Mouse (Mus musculus) kidney, postnatal 10 days (tissue): ENCODE data around the gene Mcoln2.
A peak's percentile ranks its signal among the peaks of the same experiment; 100 is the strongest.

Experiments used
- DNase-seq: peaks from one replicate; pipeline ENCODE4 v3.0.0; 2021; ENCODE audit warnings: mixed read lengths

Gene Mcoln2

DNA sequence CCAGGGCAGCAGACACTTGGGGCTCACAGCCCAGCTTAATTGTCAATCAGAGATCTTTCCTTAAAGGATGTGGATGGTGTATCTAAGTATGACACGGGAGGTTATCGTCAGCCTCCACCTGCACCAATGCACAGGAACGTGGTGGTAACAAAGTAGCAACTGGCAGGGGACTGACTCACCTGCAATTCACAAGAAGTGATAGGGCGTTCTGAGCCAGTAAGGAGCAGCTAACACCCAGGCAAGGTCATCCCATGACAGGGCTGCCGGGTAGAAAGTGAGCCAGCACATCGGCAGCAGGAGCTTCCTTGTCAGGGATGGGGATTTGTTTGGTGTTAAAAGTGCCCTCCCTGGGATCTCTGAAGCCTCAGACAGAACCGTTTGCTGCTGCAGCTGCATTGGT, 83.1 kb downstream of the Mcoln2 start:
- no peak for DNase-seq

DNA sequence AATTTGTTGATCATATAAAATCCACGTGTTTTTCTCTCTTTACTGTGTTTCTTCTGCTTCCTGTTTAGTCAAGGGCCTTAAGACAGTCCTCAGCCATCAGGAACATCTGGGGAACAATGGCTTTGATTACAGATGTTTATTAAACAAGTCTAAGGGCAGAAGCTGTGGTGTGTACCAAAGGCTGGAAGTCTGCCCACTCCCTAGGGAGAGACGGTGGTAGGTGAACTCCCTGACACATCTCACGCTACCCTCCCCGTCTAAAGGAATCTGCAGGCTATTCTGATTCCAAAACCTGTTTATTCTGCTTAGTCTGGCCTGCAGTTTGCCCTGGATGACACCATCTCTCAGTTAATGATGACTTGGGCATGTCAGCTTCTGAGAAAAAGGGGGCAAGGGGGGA, 84.1 kb downstream of the Mcoln2 start:
- DNase-seq: peak; percentile 37

DNA sequence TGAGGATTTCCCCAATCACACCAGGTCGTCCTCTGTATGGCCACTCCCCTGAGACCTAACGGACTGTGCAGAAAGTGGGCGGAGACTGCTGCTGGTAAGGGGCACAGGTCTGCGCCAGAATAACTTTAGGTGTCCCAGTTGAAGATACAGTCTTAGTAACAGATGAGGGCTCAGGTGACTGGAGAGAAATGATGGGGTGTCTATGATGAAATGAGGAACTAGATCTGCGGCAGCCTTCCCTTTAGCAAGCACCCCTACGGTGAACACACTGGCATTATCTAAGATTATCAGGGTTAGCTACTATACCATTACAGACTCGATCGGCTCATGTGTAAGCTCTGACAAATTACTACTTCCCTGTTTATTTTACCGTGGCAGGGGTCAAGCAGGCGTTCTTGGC, 84.9 kb downstream of the Mcoln2 start:
- no peak for DNase-seq

DNA sequence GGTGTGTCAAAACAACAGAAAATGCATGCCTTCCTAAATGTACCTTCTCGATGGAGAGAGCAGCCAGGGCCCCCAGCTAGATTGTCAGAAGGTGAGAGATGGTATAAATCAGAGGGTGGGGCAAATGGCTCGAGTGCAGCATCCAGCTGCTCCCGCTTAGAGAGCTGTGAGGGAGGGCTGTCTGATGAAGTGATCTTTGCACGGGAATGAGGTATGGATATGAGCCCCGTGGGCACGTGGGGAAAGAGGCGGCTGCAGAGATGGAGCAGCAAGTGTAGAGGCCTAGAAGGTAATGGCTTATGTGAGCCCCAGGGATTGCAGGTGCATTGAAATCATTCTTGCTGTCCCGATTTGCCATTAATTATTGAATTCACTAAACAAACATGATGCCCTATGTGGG, 86.6 kb downstream of the Mcoln2 start:
- DNase-seq: no peak

DNA sequence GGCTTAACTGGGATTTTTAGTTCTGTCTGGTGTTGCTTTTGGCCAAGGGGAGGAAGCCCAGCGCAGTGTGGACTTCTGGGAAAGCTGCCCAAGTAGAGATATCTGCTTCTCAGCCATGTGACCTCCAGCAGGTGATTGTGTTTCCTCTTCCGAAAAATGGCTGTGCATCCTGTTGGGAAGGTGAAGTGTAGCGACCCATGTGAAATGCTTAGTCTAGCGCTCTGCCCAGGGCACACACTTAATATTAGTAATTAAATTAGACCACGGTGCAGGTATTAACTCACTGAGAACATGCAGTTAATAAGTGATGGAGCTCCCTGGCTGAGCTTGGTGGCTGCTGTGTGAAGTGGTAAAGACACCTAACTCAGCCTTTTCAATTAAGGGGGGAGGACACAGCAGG, 88.0 kb downstream of the Mcoln2 start:
- peak; percentile 42 for DNase-seq

DNA sequence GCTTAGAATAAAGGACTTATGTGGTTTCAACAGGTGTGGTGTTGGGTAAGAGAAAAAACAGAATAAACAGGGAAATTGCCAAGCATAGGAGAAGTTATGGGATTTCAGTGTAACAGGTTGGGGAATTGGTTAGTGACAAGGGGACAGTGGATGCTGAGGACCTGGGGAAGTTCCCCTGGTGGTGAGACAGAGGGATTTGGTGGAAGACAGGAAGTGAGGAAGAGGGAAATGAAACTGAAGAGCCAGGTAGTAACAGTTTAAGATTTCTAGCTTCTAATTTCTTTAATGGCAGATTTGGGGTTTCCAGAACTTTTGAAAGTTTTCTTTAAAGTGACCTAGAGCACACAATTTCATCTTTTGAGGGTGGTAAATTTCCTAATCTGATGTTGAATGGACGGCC, 95.0 kb downstream of the Mcoln2 start:
- no peak for DNase-seq
